Mouse (Mus musculus): ENCODE measurements around the gene Gfpt1.
A peak's percentile ranks its signal among the peaks of the same experiment; 100 is the strongest.
"Not testable (repeated sequence)": the region's sequence is repeated elsewhere in the genome, so short reads cannot be mapped to it uniquely, and the experiment has no call there.

The Gfpt1 gene

DNA sequence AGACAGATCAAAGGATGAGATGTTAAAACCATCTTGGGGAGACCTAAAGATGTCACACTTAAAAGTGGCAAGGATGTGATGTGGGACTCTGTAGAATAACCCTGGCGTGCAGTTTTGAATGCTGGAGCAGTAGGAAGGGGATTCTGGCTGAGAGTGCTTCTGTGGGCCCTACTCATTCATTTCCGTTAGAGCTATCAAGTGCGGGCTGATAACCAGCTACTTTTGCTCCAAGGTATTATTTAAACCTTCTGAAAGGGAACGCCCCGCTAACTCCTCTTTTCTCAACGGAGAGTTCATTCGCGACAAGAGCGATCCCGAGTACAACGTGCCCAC lies 676 bp upstream of the Gfpt1 start:
- no peak for DNase-seq (ENCODE audit: low spot score)

DNA sequence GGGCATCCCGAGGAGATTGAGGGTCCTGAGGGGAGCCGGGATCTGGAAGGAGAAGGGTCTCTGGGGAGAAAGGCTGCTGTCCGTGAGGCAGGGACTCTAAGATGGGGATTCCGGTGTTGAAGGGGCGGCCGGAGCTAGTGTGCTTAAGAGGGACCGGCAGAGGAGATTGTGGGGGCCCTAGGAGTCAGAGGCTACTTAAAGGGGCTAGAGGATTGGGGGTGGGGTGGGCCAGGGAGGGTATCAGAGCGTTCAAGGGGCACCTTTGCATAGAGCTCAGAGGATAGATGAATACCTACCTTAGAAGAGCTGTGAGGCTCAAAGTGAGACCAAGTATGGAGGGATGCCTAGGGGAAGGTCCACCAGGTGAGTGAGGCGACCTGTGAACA lies 478 bp downstream of the Gfpt1 start:
- no peak for DNase-seq (ENCODE audit: low spot score)

DNA sequence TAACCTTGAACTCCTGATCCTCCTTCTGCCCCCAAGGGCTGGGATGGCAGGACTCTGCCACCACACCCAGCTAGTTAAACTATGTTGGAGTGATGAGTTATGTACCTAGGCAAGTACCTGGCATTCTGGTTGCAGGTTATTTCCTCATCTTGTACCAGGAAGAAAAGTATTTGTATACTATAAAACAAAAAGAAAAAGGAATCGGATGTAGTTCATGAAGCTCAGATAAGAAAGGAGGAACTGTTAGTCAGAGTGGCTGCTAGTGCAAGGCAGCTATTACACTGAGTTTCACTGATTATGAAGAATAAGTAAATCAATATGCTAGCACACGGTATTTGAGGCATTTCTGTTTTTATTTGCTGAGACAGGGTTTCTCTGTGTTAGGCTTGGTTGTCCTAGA lies 2.2 kb downstream of the Gfpt1 start:
- no peak for DNase-seq (ENCODE audit: low spot score)

DNA sequence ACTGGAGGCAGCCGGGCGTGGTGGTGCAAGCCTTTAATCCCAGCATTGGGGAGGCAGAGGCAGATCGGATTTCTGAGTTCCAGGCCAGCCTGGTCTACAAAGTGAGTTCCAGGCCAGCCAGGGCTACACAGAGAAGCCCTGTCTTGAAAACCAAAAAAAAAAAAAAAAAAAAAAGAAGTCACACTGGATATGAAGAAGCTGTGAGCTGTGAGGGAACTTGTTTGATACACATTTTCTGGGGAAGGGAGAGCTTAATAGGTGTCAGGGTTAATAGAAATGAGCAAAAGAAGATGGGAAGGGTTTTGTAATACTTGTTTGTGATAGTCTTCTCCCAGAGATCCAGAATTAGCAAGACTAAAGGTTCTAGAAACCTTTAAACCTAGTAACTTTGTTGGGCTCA lies 2.9 kb downstream of the Gfpt1 start:
- DNase-seq (ENCODE audit: low spot score) = no peak

DNA sequence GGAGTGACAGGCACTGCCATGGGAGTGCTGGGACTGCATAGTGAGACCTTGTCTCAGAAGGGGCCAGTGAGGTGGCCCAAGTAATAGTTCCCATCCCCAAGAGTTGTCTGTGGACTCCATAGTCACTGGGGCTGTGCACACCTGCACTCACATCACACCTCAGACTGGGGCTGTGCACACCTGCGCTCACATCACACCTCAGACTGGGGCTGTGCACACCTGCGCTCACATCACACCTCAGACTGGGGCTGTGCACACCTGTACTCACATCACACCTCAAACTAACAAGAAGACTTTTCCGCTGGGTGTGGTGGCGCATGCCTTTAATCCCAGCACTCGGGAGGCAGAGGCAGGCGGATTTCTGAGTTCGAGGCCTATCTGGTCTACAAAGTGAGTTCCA lies 6.1 kb downstream of the Gfpt1 start:
- not testable (repeated sequence) for DNase-seq (ENCODE audit: low spot score)

DNA sequence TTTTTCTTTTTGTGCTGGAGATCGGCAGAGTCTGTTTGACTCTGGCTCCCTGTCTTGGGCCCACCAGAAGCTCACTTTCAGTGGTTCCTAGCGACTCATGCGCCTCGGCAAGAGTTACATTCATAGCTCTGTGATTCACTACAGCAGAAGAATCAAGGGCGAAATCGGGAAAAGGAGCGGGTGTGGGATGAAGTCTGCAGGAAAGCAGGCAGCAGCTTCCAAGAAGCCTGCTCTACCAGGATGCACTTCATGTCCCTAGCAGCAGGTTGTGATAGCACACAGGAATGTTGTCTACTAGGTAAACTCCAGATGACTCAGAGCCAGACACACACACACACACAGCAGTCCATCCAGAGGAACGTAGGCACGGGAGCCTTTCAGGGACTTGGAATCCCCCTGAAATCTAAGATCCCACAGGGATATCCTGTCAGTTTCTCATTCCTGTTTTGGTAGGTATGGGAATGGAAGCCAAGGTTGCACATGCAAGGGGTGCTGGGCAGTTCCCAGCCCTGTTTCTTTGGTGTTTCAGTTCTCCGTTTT lies 9.3 kb downstream of the Gfpt1 start:
- DNase-seq (ENCODE audit: low spot score) = peak; percentile 14

DNA sequence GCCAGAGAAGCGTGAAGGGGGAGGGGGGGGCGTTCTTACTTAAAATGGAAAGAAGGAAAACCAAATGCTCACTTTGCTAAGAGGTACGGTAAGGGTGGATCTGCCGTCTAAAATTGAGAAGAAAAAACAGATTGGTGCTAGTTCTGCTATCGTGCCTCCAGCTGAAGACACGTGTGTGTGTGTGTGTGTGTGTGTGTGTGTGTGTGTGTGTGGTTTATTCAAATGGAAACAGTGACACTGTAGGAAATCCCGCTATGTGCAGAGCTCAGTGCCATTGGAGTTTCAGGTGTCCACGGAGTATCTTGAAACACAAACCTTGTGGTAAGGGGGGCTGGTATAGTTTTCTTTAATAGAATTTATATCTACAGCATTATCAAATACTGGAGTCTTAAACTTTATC lies 11.5 kb downstream of the Gfpt1 start:
- DNase-seq (ENCODE audit: low spot score) = no peak

DNA sequence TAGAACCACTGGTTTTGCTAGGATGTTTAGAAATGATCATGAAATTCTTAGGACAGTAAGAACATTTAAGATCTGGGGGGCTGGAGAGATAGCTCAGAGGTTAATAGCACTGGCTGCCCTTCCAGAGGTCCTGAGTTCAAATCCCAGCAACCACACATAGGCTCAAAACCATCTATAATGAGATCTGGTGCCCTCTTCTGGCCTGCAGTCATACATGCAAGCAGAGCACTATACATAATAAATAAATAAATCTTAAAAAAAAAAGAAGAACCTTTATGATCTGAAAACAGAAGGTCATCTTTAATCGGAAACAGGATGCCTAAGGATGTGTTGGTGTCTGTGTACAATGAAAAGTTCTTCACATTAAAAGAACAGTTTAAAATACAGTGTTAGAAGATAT lies 17.1 kb downstream of the Gfpt1 start:
- no peak for DNase-seq (ENCODE audit: low spot score)

DNA sequence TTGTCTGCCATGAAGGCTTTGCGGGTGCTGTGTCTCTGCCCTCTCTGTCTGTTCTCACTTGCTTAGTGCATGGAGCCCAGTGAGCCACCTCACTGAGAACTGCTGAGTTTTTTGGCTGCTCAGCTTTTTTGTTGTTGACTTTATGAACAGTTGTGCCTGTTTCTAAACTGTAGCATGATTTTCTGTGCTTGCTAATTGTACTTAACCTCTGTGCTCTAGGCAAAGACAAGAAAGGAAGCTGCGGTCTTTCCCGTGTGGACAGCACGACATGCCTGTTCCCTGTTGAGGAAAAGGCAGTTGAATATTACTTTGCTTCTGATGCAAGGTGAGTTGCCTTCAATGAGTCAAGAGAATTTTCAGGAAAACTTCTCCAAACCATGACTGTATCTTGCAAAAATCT lies 20.9 kb downstream of the Gfpt1 start:
- DNase-seq (ENCODE audit: low spot score) = no peak

DNA sequence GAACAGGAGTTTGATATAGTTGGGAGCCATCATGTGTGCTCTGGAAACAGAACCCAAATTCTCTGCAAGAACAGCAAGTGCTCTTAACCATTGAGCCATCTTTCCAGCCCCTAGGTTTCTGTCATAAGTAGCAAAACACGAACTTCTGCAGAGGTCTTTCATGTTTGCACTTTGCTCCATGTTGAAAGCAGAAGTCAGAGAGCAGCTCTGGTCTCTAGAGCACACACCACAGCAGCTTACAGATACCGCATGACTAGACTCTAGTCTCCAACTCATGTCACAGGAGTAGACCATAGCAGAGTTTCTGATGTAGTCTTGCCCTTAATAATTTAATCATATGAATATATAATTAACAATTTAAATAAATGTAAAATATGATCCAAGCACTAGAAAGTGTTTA lies 25.6 kb downstream of the Gfpt1 start:
- DNase-seq (ENCODE audit: low spot score) = no peak

DNA sequence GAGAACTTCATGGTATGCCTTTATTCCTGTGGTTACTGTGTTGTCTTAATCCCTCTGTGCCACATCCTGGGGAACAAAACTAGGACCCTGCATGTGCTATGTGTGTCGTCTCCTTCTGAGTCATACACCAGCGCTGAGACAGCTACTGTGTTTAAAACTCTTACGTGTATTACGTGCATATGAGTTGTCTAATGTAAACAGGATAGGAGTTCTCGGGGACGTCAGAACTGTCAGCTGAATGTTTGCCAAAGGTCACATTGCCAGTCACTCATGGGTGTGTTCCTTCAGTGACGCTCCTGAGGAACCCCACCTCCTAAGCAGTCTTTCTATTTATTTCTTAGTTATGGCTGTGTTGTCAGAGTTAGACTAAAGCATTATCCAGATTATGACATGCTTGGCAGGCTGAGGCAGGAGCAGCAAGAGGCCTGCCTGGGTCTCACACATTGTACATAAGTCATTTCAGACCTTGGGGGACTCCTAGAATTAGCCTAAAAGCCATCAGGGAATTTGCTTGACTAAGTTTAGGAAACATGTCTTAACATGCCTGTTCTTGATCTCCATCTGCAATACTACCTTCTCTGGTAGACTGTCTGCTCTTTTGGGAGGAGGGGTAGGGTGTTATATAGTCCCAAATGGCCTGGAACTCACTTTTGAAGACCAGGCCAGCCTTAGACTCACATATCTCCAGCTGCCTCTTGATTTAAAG lies 26.7 kb downstream of the Gfpt1 start:
- DNase-seq (ENCODE audit: low spot score) = no peak

DNA sequence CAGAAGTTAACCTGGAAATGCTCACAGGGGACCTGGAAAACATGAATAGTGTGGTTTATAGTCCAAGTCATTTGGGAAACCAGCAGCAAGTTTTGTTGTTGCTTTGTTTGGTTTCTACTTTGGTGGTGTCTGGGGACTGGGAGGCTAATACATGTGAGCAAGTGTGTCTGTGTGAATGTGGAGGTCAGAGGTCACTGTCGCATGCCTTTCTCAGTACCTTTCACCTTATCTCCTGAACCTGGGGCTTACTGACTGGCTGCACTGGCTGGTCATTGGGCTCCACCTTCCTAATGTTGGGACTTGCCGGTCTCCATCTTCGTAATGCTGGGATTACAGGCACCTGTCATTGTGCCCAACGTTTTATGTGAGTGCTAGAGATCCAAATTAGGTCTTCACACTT lies 28.0 kb downstream of the Gfpt1 start:
- no peak for DNase-seq (ENCODE audit: low spot score)

DNA sequence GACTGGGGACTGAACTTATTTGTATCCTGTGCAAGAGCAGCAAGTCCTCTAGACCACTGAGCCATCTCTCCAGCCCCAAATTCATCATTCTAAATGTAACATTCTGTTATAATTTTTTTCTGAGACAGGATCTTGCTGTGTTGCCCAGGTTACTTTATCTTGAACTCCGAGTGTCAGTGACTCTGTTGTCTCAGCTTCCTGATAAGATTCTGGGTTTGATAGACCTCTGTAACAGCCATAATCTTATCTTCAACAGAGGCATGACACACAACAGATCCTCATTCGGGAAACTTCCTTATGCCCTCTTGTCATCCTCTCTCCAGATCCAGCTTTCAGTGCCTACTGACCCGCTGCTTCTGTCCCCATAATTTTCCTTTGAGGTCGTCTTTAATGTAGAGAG lies 30.1 kb downstream of the Gfpt1 start:
- DNase-seq (ENCODE audit: low spot score) = no peak

DNA sequence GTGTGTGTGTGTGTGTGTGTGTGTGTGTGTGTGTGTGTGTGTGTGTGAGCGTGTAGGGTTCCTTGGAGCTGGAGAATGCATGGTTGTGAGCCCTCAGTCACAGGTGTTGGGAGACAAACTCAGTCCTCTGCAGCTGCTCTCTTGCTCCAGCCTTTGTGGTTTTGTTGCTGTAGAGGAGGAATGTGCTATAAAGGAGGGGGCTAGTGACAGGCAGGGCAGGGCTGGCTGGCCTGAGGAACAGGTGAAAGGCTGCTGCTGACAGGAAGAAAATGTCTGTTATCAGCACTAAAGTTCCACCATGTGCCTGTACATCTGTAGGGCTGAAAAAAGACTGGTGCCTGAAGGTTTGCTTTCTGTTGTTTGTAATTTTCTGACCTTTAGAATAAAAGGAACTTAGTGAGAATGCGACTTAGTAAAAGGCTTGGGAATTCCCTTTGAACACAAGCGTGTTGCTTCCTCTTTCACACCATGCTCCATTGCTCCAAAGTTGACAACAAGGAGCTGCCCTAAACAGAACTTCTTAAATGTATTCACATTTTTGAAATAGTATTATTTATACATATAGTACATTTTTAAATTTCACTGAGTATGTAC lies 32.5 kb downstream of the Gfpt1 start:
- no peak for DNase-seq (ENCODE audit: low spot score)

DNA sequence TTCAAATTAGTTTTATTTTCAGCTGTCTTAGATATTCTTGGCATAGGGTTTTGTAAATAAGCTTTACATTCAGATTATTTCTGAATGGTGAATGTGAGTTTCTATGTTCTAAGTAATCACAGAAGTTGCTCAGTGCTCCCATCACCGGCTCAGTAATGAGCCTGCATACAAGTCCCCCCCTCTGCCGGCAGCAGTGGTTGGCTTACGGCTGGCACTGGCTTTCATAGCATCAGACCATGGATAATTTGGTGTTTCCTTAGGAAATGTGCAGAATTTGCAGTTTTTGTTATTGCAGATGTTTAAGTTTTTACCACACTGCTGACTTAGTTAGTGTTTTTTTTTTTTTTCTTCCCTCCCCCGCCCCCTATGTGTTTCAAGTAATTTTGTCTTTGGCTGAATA lies 36.8 kb downstream of the Gfpt1 start:
- no peak for DNase-seq (ENCODE audit: low spot score)

DNA sequence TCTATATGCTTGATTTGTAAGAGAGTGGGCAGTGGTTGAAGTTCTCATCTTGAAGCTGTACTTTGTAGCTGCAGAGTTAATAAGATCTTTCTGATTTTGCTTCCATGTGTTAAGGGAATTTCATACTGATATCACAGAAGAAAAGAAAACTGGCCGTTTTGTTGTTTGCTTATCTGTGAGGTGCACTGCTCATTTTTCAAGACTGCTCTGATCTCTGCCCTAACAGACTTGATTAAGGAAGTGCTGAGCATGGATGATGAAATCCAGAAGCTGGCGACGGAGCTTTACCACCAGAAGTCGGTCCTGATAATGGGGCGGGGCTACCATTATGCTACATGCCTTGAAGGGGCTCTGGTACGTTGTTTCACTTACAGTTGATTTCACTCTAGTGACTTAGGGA lies 42.4 kb downstream of the Gfpt1 start:
- no peak for DNase-seq (ENCODE audit: low spot score)

DNA sequence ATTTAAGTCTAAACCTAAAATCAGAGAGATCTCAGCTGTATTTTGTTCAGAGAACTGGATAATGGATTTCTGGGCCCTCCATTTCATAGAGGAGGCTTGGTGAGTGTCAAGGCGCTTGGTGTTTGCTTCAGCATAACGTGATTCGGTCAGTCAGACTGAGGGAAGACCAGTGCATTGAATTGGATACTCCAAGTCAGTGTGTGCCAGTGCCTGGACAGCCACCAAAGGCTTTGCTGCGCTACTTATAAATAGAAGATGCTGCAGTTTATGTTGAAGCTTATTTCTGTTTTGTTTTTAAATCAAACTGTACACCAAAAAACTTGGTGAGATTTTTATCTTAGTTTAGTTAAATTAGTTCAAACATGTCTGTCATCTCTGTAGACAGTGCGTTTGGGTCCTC lies 45.7 kb downstream of the Gfpt1 start:
- no peak for DNase-seq (ENCODE audit: low spot score)

DNA sequence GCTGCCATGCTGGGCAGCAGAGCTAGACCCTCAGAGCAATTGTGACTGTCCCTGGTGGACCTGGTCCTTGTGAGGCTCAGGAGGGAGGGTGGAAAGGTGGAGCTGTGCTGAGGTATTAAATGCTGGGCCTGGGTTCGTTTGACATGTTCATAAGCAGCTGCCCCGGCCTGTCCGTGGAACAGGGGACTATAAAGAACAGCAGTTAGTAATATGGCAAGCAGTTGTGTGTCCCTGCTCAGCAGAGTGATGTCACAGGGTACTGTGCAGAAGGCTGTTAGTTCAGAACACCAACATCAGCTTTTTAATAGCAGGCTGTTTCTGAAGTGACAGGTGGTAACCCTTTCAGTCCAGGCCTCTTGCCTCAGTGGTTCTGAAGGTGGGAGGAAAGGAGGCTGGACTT lies 48.2 kb downstream of the Gfpt1 start:
- no peak for DNase-seq (ENCODE audit: low spot score)

DNA sequence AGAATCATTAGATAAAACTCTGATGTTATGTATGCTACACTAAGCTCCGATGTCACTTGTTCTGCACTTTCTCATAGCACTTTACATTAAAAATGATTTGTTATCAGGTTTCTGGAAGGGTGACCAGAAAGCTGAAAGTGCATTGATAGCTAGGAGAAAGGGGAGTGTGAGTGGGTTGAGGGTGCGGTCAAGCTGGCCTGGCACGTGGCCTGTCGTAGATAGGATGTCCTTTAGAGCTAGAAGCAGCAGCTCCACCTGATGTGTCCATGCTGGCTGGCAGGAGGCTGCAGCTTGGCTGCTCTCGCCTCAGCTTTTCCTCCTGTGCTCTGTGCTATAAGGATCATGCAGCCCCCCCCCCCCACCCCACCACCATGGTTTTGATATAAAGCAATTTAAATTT lies 49.8 kb downstream of the Gfpt1 start:
- DNase-seq (ENCODE audit: low spot score) = no peak

DNA sequence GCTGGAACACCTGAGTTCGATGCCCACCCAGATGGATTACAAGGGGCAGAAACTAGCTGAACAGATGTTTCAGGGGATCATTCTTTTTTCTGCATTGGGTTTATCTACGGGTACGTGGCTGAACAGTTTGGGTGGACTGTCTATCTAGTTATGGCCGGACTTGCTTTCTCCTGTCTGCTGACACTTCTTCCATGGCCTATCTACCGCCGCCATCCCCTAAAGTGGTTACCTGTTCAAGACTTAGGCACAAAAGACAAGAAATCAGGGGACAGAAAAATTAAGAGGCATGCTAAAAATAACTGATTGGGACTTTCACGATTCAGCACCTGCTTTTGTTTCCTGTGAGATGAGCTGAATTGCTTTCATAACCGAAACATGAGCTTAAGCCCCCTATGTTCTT lies 51.0 kb downstream of the Gfpt1 start:
- not testable (repeated sequence) for DNase-seq (ENCODE audit: low spot score)

DNA sequence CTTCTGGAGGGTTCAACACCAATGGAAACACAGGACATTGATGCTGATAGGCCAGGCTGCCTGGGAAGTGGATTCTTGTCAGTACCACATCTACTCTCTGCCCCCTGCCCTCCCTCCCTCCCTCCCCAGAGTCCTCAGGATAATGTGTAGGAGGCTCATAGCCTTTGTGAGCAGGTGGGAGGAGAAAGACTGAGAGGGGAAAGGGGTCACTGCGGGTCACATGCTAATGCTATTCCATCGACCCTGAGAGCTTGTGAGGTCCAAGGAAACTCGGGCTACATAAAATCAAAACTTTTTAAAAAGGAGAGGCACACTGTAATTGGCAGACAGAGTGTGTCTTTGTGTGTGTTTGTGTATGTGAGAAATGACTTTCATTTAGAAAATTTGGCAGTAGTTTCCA lies 56.6 kb downstream of the Gfpt1 start:
- no peak for DNase-seq (ENCODE audit: low spot score)

DNA sequence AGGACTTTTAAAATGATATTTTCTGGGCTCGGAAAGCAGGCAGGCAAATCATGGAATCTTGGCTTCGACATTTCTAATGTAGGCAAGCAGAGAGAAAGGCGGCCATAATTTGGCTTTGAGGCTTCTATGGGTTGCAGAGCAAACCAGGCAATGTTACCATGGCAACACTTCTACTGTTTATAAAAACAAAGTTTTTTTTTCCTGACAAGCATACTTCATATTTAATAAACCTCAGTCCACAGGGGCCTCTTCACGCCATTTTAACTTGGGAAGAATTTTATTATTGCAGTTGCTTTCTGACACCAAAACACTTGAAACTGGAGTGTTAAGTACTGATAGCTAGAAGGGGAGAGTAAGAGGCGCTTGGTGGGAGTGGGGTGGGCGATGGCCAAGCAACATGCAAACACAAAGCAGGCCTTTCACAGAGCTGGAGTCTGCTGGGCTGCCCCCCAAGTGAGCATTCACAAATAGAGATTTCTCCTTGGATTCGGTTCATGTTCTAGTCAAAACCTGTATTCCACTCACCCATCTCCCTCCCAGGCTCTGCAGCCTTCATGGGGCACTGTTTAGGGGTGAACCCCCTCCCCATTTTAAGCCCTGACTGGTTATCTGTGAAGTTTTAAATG lies 57.1 kb downstream of the Gfpt1 start:
- no peak for DNase-seq (ENCODE audit: low spot score)

DNA sequence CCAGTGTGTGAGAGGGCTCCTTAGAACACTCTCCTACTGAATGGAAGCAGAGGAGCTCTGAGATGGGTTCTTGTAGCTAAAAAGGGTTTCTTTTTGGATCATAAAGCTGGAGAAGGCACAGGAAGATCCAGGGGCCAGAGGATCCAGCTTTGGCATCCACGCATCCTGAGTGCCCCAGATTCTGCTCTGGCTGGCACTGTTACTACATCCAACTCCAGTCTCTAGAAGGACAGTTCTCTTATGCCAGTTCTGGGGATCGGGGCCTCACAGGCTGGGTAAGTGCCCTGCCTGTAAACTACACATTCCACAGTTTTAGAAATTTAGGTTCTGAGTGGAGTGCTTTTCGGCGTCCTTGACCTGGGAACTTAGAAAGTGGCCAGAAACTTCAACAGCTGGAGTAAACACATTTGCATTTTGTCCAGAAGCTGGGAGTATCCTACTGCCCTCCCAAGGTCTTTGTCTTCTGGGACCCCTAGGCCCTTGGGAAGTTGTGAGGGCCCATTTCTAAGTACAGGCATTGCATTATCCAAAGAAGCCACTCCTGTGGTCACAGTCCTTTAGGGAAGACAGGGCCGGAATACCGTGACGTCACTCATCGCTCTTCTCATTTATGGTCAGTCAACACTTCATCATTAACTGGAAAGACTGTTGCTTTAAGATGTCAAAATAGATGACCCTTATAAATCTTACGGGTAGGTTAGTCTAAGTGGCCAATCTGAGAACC lies 57.8 kb downstream of the Gfpt1 start:
- no peak for DNase-seq (ENCODE audit: low spot score)

Measured in left cerebral cortex, adult 11 months (tissue).